Mouse (Mus musculus) liver, postnatal 0 days (tissue): ENCODE results near the gene Ttn.

ENCODE experiments used
- CTCF ChIP-seq: sonication (generic); IDR thresholded peaks from 2 replicates; pipeline ENCODE4 v1.5.1; 2016; ENCODE audit warnings: antibody characterized with exemption, low read depth
- EP300 ChIP-seq: IDR thresholded peaks from 2 replicates; pipeline ENCODE4 v1.6.1; 2016; ENCODE audit warnings: antibody characterized with exemption, low read depth, mild to moderate bottlenecking

- TF ChIP-seq CTCF (no peak), EP300 (no peak)
Measured at GRCm38 (mm10) chr2:76702188-76702587, 280.2 kb downstream of the Ttn start.
